ENCODE assay signal across 8 mouse cellular contexts in genomic region chr16:38549479-38550396, GRCm38 (mm10). TPM values are rescaled to one million over a fixed set of nuclear protein-coding genes. Genes with fewer than 3 reads are reported as not detected.
A peak's percentile ranks its signal among the peaks of the same experiment; 100 is the strongest.
DNase-seq lines count a peak whose midpoint lies in the region; ATAC-seq lines count a peak whose summit lies in the region.

Gene Poglut1, minus strand, starts transcription at chr16:38550258.

- H3K4me3 ChIP-seq in hindbrain, embryonic 11.5 days (ENCODE audit: low read depth, low read length) = peak within 1 kb of the TSS; percentile 92

- peak within 1 kb of the TSS; percentile 68 for H3K27ac ChIP-seq in hindbrain, embryonic 11.5 days (ENCODE audit: low read depth, low read length)

- no peaks in the 10 kb centered on the region for H3K36me3 ChIP-seq in hindbrain, embryonic 11.5 days (ENCODE audit: control insufficient read depth, insufficient read depth, low read length)

- peaks cover 4% of the 10 kb centered on the region for H3K4me1 ChIP-seq in hindbrain, embryonic 11.5 days (replicated peaks; ENCODE audit: control insufficient read depth, insufficient read depth, low read length)

- peak; percentile 79 for DNase-seq in MN1 (ENCODE audit: low spot score)
- DNase-seq in cerebellum, adult 9-11 months = peak; percentile 85
- peak; percentile 68 to 84 for DNase-seq in frontal cortex, postnatal 10 days (ENCODE audit: low spot score in 2 of 2)
- DNase-seq in hindbrain, embryonic 11.5 days (ENCODE audit: low spot score) = peak; percentile 84
- peak; percentile 82 to 87 for DNase-seq in layer of hippocampus, postnatal 10 days (ENCODE audit: low spot score in 2 of 2)
- DNase-seq in lung, postnatal 10 days = peak; percentile 87
- DNase-seq in ovary, postnatal 36 days (ENCODE audit: low spot score) = peak; percentile 79
- peak; percentile 79 for DNase-seq in thymus, postnatal 14 days

- WGBS in hindbrain, embryonic 11.5 days = 3% methylated on average over 54 of the region's 54 CpGs

- H3K9me3 ChIP-seq in hindbrain, embryonic 11.5 days (ENCODE audit: control insufficient read depth, low read length) = no peaks in the 10 kb centered on the region

- no peaks in the 10 kb centered on the region for H3K27me3 ChIP-seq in hindbrain, embryonic 11.5 days (ENCODE audit: control insufficient read depth, insufficient read depth, low read length)

- peak within 1 kb of the TSS; percentile 97 for H3K9ac ChIP-seq in hindbrain, embryonic 11.5 days (ENCODE audit: low read depth, low read length)

- peak; percentile 93 for ATAC-seq in hindbrain, embryonic 11.5 days (ENCODE audit: low FRiP score)

- H3K4me2 ChIP-seq in hindbrain, embryonic 11.5 days (replicated peaks; ENCODE audit: low read depth, low read length) = peak within 1 kb of the TSS; percentile 78

RNA-seq across cellular contexts. Expression of gene Poglut1, which starts in this region (rescaled TPM):
- polyA plus RNA-seq in hindbrain, embryonic 11.5 days (2014; fragmentation: Nextera tagmentation; extraction: Ambion mirVana) = 69.8 and 77.3 TPM in 2 replicates
- 10 to 100 TPM; 39.4 to 44.2 TPM for total RNA-seq in layer of hippocampus, postnatal 10 days (2021)

Comparison
In these comparisons a context has a peak if more than half of its experiments do, and no peak if none do; other contexts are left out.
1. Peak in every context shown above with its lines: DNase-seq, ATAC-seq, H3K4me3 ChIP-seq and H3K27ac ChIP-seq.